Mouse (Mus musculus) thymus, adult 2 months (tissue): ENCODE measurements around the gene Prkn. TPM values are rescaled to one million over a fixed set of nuclear protein-coding genes. Genes with fewer than 3 reads are reported as not detected.

Source experiments
- DNase-seq: peaks from one replicate; pipeline ENCODE4 v3.0.0; 2021
- H3K27ac ChIP-seq: fragments of 200-500 bp; 2 replicates; pipeline ENCODE4 v1.5.1; 2012; ENCODE audit warnings: low read length, control low read depth; ENCODE audit not compliant: control insufficient read depth, insufficient read depth
- H3K27me3 ChIP-seq: fragments of 200-500 bp; 2 replicates; pipeline ENCODE4 v1.6.1; 2012; ENCODE audit warnings: mild to moderate bottlenecking, low read length, moderate library complexity, mixed read lengths; ENCODE audit not compliant: control insufficient read depth, insufficient read depth
- H3K36me3 ChIP-seq: fragments of 200-500 bp; 2 replicates; pipeline ENCODE4 v1.6.1; 2012; ENCODE audit warnings: mild to moderate bottlenecking, low read length, moderate library complexity; ENCODE audit not compliant: control insufficient read depth, insufficient read depth
- H3K4me1 ChIP-seq: fragments of 200-500 bp; replicated peaks from 2 replicates; pipeline ENCODE4 v1.6.1; 2012; ENCODE audit warnings: low read length; ENCODE audit not compliant: control insufficient read depth, insufficient read depth
- H3K4me3 ChIP-seq: fragments of 200-500 bp; 2 replicates; pipeline ENCODE4 v1.5.1; 2012; ENCODE audit warnings: mild to moderate bottlenecking, low read length, control low read depth, moderate library complexity; ENCODE audit not compliant: control insufficient read depth, insufficient read depth
- CTCF ChIP-seq: fragments of 200-500 bp; IDR thresholded peaks from 2 replicates; pipeline ENCODE4 v1.5.1; 2012; ENCODE audit warnings: mild to moderate bottlenecking, control low read depth, low read length, moderate library complexity, borderline replicate concordance; ENCODE audit not compliant: control insufficient read depth, poor library complexity, insufficient read depth; ENCODE audit errors: extremely low read depth
- POLR2A ChIP-seq: fragments of 200-500 bp; IDR thresholded peaks from 2 replicates; pipeline ENCODE4 v1.6.1; 2012; ENCODE audit warnings: mild to moderate bottlenecking, low read length, control low read depth, moderate library complexity; ENCODE audit not compliant: control insufficient read depth, poor library complexity, insufficient read depth; ENCODE audit errors: extremely low read depth
- WGBS: fragments of 180-500 bp; shearing (Covaris S2); methylation state at CpG from one replicate; pipeline ENCODE4 v1.1.7; 2018; 5-methylcytosine and 5-hydroxymethylcytosine counted together
- polyA plus RNA-seq: library from polyadenylated mRNA; depleted of rRNA; stranded (reverse); fragments of >200 nt; gene quantifications from 2 replicates; pipeline ENCODE4 v1.2.3, GENCODE M21; 2012

Prkn gene
- polyA plus RNA-seq, 1 experiment = 1.4 TPM

DNA sequence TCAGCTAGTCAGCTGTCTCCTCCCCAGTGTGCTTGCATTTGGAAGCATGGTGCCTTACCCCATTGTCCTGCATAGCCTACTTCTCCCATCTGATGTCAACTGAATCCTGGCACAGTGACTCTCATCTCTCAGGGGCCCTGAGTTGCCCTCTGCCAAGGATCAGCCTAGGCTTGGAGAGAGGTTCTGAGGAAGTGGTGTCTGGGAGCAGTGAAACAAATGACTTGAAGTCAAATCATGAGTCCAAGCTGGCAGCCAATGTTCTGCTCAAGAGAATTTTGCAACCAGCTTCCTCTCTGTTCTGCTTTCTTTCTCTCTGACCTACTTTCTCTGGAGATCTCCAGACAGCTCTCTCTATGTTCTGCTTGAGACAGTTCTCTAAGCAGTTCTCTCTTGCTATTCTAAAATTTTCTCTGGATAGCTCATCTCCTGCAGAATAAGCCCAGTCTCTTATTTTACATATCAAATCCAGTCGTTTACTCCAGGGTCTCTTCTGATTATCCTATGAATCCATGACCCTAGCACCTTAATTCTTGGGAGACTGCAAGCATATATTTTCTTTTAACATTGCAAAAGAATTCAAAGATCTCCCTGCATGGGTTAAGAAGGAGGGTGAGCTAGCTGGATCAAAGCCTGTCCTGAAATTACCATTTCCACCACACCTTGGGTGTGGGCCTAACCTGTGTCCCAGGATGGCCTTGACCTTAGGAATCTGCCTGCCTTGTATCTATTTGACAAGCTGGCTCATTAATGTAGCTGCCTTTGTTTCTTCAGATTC is 512.8 kb downstream of the Prkn start:
- H3K27ac ChIP-seq = no peak overlapping the region
- no peak for TF ChIP-seq POLR2A
- TF ChIP-seq CTCF = no peak
- H3K4me3 ChIP-seq = no peak overlapping the region
- 47% methylated on average over 1 of the region's 1 CpGs for WGBS
- DNase-seq = no peak
- H3K27me3 ChIP-seq = no peaks in the 10 kb centered on the region
- no peaks in the 10 kb centered on the region for H3K4me1 ChIP-seq
- H3K36me3 ChIP-seq = no peaks in the 10 kb centered on the region

DNA sequence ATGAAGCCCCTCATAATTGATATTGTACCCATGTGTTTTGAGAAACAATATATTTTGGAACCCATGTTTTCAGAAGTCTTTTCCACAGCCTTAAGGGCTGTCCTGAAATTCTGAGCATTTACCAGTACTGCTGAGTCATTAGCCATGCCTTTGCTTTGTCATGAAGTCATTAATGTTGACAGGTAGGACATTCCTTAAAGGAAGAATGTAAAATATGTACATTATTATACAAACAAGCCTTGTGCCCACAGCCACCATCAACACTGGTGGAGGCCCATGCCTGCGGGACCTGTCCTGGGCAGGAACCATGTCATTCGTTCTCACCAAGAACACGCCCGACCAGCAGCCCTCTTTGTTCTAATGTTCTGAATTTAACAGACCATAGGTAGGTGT is 513.4 kb downstream of the Prkn start:
- Histone ChIP-seq H3K4me3 (no peak overlapping the region), H3K27ac (no peak overlapping the region), H3K4me1 (no peaks in the 10 kb centered on the region), H3K36me3 (no peaks in the 10 kb centered on the region), H3K27me3 (no peaks in the 10 kb centered on the region)
- WGBS = 93% methylated on average over 4 of the region's 4 CpGs
- TF ChIP-seq POLR2A (no peak), CTCF (no peak)
- DNase-seq = no peak

DNA sequence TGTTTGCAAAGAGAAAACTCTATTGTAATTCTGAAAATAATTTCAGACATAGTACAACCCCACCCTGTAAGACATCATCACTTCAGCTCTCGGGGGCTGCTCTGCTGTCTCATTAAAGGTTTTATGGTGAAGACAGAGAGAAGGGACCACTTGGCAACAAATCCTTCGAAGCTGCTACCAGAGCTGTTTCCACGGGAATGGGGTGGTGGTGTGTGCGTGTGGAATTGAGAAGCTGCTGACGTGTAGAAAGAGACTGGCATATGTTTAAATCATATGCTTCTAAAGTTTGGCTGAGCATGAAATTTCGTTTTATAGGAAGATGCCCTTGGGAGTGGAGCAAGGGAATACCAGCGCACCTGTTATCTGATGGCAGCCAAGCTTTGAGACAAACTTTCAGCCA is 514.2 kb downstream of the Prkn start:
- no peak for DNase-seq
- no peaks in the 10 kb centered on the region for H3K36me3 ChIP-seq
- H3K27ac ChIP-seq = no peak overlapping the region
- no peaks in the 10 kb centered on the region for H3K4me1 ChIP-seq
- 85% methylated on average over 7 of the region's 7 CpGs for WGBS
- no peak overlapping the region for H3K4me3 ChIP-seq
- H3K27me3 ChIP-seq = no peaks in the 10 kb centered on the region
- no peak for TF ChIP-seq CTCF
- no peak for TF ChIP-seq POLR2A

DNA sequence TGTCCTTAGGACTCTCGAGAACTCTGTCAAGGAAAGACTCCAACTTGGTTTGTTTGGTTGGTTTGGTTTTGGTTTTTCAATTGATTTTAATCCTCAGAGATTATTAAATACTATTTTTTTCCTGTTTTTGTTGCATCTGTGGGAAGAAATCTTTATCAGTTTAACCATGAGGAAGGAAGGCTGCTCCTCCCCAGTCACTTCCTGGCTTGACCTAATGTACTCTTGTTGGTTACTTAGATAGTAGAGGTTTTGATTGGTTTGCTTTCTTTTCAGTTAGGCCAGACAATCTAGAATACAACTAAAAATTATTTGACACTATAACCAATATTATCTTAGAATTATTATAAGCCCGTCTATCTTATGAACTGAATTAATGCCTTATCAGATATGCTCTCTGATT is 535.3 kb downstream of the Prkn start:
- Histone ChIP-seq H3K27ac (no peak overlapping the region), H3K36me3 (no peaks in the 10 kb centered on the region), H3K4me3 (no peak overlapping the region), H3K27me3 (no peaks in the 10 kb centered on the region), H3K4me1 (no peaks in the 10 kb centered on the region)
- WGBS = 89% methylated on average over 2 of the region's 2 CpGs
- TF ChIP-seq CTCF (no peak), POLR2A (no peak)
- no peak for DNase-seq

DNA sequence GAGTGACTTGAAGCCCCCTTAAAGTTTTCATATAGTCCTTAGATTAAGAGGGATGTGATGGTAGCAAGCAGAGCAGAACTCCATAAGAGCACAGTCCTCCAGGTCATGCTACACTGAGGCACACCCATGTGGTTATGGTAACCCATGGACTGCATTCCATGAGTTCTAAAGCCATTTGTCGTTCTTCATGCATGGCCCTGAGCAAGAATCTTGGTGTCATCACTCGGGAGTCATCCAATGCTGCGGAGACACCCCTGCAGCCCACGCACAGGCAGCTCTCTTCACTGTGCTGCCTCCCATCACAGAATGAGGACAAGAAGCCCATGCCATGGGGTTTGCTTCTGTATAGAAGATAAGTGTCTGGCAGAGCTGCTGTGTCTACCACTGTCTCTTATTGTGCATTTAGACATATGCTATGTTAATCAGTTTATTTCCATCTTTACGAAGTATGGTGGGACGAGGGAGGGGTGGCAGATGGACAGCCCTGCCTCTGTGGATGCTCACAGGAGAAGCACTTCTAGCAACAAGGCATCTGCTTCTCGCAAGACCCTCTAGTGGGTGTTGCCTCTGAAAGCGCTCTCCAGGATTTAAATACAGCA is 543.3 kb downstream of the Prkn start:
- 94% methylated on average over 8 of the region's 8 CpGs for WGBS
- no peak for DNase-seq
- Histone ChIP-seq H3K4me1 (no peaks in the 10 kb centered on the region), H3K36me3 (no peaks in the 10 kb centered on the region), H3K27me3 (no peaks in the 10 kb centered on the region), H3K4me3 (no peak overlapping the region), H3K27ac (no peak overlapping the region)
- no peak for TF ChIP-seq CTCF
- no peak for TF ChIP-seq POLR2A

DNA sequence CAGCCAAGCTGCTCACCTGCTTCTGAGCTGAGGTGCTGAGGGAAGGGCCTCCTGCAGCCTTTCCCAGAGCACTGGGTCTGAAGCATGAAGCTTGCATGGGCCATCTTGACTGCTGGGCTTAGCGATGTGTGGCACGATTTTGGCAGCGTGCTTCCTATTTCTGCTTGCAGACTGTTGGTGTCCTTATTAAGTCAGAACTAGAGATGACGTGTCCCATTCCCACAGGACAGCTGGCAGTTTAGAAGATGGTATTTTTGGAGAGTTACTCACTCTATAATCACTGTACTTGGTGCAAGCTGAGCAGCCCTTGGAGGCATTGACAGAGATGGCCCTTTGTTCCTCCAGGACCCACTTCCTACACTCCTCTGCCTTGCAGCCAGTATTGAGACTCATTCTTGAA is 545.1 kb downstream of the Prkn start:
- TF ChIP-seq POLR2A (no peak), CTCF (no peak)
- DNase-seq = no peak
- 92% methylated on average over 4 of the region's 4 CpGs for WGBS

More for the DNA sequence above, 545.1 kb downstream of the Prkn start:
- Histone ChIP-seq H3K4me3 (no peak overlapping the region), H3K4me1 (no peaks in the 10 kb centered on the region), H3K27me3 (no peaks in the 10 kb centered on the region), H3K27ac (no peak overlapping the region), H3K36me3 (no peaks in the 10 kb centered on the region)
